Mouse (Mus musculus) megakaryocyte, embryonic 14.5 days (primary cell): ENCODE data around the gene R3hdm4.

ENCODE experiments used
- FLI1 ChIP-seq: IDR thresholded peaks from 2 replicates; pipeline ENCODE4 v1.6.1; 2012; ENCODE audit warnings: low read length, inconsistent platforms, mixed read lengths
- GATA1 ChIP-seq: IDR thresholded peaks from 3 replicates; pipeline ENCODE4 v1.6.1; 2012; ENCODE audit warnings: mixed read lengths, low read length, inconsistent platforms, borderline replicate concordance

DNA sequence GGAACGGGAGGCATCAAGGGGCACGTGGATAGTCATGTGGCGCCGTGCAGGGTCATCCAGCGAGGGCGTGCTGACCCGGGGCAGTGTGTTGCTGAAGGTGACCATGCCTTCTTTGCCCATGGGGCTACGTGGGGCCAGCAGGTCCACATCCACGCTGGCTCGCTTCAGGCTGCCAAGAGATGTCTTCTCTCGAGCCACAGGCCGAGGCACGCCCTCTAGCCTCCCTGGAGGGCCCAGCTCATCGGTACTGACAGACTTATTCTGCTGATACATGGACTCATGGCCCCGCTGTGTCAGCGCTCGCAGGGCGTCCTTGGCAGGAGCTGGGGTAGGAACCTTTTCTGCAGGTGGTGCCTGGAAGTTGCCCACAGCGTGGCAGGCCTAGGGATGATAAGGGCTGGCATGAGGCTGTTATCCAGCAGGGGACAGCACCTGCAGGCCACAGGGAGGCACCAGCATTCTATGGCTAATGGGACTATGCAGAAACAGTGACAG, 55.2 kb downstream of the R3hdm4 start:
- TF ChIP-seq FLI1 = no peak
- no peak for TF ChIP-seq GATA1
